Mouse (Mus musculus): ENCODE measurements at regions not wholly inside any gene's neighbourhood (a gene's known extent, or its start where the extent isn't known, plus 50 kb on each side); places are given as distances from the start of the nearest gene placed in this dataset.
A peak's percentile ranks its signal among the peaks of the same experiment; 100 is the strongest.

DNA sequence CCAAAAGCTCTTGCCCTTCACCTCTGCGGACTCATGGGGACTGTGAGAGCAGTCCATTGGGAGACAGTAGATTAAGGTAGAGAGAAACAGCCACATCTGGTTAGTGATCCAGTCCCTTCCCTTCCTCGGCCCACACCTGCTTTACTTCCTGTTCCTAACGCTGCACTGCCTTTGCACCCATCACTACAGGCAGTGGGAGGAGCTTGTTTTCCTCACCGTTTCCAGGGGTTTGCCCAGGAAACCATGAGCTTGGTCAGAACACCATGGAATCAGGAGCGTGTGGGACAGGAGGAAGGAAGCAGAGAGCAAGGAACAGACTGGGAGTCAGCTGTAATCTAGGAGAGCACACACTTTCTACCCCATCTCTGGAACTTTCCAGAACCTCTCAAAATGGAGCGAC lies 176.2 kb upstream of the Dapk1 start:
- H3K4me2 ChIP-seq (ENCODE audit: low read depth, low read length) = no peak overlapping the region
- H3K4me1 ChIP-seq (ENCODE audit: insufficient read depth, low read length) = 0 out of 2 replicates have a peak, but pooled peaks cover 2% of the 10 kb centered on the region
- no peak overlapping the region for H3K27ac ChIP-seq
- ATAC-seq = no peak
- H3K27me3 ChIP-seq (ENCODE audit: insufficient read depth, low read length) = no peaks in the 10 kb centered on the region
- DNase-seq (ENCODE audit: low spot score) = no peak
- WGBS = 87% methylated on average over 6 of the region's 6 CpGs
- H3K9ac ChIP-seq (replicated peaks; ENCODE audit: low read length) = no peak overlapping the region
- no peak overlapping the region for H3K4me3 ChIP-seq (ENCODE audit: low read length)
- TF ChIP-seq CTCF (IDR thresholded peaks at IDR 0.05; ENCODE audit: low read depth) = no peak
- no peaks in the 10 kb centered on the region for H3K9me3 ChIP-seq (ENCODE audit: low read length)
- H3K36me3 ChIP-seq (ENCODE audit: insufficient read depth, low read length) = no peaks in the 10 kb centered on the region

DNA sequence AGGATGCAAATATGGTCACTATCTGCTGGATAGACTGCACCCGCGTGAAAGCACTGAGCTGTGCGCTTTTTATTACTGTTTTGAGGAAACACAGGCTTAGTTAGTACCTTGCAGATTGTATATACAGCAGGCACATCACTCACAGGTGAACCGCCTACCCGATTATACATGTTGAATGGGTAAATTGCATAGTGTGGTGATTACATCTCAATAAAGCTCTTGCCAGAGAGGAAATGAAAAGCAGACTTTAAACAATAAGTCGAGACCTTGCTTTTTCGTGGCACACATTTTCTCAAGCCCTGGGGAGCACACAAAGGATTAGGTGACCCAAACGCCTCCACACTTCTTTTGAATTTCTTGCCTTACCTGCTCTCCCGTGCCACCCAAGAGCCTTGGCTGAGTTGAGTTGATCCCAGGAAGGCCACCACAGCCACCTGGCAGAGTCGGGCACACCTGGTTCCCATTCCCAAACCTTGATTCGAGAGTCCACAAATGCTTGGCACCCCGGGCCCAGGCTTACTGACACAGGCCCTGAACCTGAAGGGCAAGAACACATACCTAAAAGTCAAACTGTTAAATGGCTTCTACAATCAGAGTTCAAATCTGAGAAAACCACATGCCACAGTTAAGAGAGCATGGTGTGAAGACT lies 175.4 kb upstream of the Dapk1 start:
- WGBS = 92% methylated on average over 12 of the region's 12 CpGs

DNA sequence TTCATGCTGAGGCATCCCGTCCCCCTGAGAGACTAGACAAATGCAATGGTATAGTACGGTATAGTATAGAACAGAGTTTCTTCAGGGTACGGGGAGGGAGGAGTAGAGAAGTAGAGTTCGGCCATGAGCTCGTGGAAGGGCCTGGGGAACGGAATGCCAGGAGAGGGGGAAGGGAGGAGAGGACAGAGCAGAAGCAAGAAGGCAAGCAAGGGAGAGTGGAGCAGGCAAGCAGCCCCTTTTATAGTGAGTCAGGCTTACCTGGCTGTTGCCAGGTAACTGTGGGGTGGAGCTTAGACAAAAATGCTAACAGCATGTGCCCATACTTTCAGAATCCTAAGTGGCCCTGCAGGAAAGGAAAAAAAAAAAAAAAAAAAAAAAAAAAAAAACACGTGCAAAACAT lies 174.7 kb upstream of the Dapk1 start:
- Histone ChIP-seq H3K36me3 (ENCODE audit: insufficient read depth, low read length) (no peaks in the 10 kb centered on the region), H3K27ac (no peak overlapping the region), H3K4me2 (ENCODE audit: low read depth, low read length) (no peak overlapping the region), H3K27me3 (ENCODE audit: insufficient read depth, low read length) (no peaks in the 10 kb centered on the region), H3K4me3 (ENCODE audit: low read length) (no peak overlapping the region), H3K4me1 (ENCODE audit: insufficient read depth, low read length) (no peaks in the 10 kb centered on the region), H3K9ac (replicated peaks; ENCODE audit: low read length) (no peak overlapping the region), H3K9me3 (ENCODE audit: low read length) (no peaks in the 10 kb centered on the region)
- peak; percentile 49; the same call in 1 of the 2 replicates for ATAC-seq
- 45% methylated on average over 7 of the region's 7 CpGs for WGBS
- DNase-seq (ENCODE audit: low spot score) = no peak
- no peak for TF ChIP-seq CTCF (IDR thresholded peaks at IDR 0.05; ENCODE audit: low read depth)

More for the DNA sequence above, 175.4 kb upstream of the Dapk1 start:
- H3K4me2 ChIP-seq (ENCODE audit: low read depth, low read length) = no peak overlapping the region
- TF ChIP-seq CTCF (IDR thresholded peaks at IDR 0.05; ENCODE audit: low read depth) = no peak
- H3K4me1 ChIP-seq (ENCODE audit: insufficient read depth, low read length) = no peaks in the 10 kb centered on the region
- no peak overlapping the region for H3K9ac ChIP-seq (replicated peaks; ENCODE audit: low read length)
- H3K27me3 ChIP-seq (ENCODE audit: insufficient read depth, low read length) = no peaks in the 10 kb centered on the region
- H3K27ac ChIP-seq = no peak overlapping the region
- H3K9me3 ChIP-seq (ENCODE audit: low read length) = no peaks in the 10 kb centered on the region
- no peak overlapping the region for H3K4me3 ChIP-seq (ENCODE audit: low read length)
- no peaks in the 10 kb centered on the region for H3K36me3 ChIP-seq (ENCODE audit: insufficient read depth, low read length)
- DNase-seq (ENCODE audit: low spot score) = no peak
- no peak for ATAC-seq

DNA sequence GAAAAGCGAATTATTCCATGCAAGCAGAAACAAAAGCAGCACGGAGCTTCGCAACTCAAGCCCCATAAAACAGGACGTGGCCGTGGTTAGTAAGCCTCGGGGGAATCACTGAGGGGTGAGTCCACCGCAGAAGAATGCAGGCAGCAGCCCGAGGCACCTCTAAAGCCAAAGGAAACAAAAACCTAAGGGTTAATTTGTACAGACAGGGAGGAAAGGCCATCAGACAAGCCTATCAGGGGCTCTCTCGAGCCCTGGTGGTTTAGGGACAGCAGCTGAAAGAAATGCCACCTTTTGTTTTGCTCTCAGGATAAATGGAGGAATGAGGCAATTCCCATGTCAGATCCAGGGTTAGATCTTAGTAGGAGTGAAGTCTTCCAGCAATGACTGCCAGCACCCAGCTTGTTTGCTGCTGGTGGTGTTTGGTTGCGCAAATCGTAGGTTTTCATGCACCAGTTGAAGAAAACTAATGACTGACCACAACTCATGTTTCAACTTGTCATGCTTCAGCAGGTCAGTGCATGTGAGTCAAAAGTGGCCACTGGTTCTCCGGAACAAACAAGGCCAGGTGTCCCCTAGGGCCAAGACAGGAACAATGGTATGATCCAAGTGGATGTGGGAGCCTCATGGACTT lies 173.9 kb upstream of the Dapk1 start:
- WGBS = 26% methylated on average over 12 of the region's 12 CpGs

DNA sequence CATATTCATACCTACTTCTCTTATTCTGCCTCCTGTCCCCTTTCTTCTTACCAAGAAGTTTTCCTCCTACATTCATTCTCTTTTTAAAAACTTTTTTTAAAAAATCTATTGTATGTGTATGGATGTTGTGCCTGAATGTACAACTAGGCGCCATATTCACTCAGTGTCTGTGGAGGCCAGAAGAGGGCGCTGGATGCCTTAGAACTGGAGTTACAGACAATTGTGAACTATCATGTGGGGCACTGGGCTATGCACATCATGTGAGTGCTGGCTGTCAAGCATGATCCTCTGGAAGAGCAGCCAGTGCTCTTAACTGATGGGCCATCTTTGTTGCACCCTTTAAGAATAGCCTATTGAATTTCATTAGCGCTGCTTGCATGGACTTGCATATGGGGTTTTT lies 172.6 kb upstream of the Dapk1 start:
- no peaks in the 10 kb centered on the region for H3K27me3 ChIP-seq (ENCODE audit: insufficient read depth, low read length)
- DNase-seq (ENCODE audit: low spot score) (no peak), ATAC-seq (no peak)
- H3K27ac ChIP-seq = no peak overlapping the region
- TF ChIP-seq CTCF (IDR thresholded peaks at IDR 0.05; ENCODE audit: low read depth) = no peak; the same call in 1 of the 2 replicates
- no peak overlapping the region for H3K9ac ChIP-seq (replicated peaks; ENCODE audit: low read length)
- no peak overlapping the region for H3K4me2 ChIP-seq (ENCODE audit: low read depth, low read length)
- H3K4me1 ChIP-seq (ENCODE audit: insufficient read depth, low read length) = no peaks in the 10 kb centered on the region
- H3K9me3 ChIP-seq (ENCODE audit: low read length) = no peaks in the 10 kb centered on the region
- 73% methylated on average over 3 of the region's 3 CpGs for WGBS
- no peak overlapping the region for H3K4me3 ChIP-seq (ENCODE audit: low read length)
- H3K36me3 ChIP-seq (ENCODE audit: insufficient read depth, low read length) = no peaks in the 10 kb centered on the region

More for the DNA sequence above, 173.9 kb upstream of the Dapk1 start:
- Histone ChIP-seq H3K27me3 (ENCODE audit: insufficient read depth, low read length) (no peaks in the 10 kb centered on the region), H3K9ac (replicated peaks; ENCODE audit: low read length) (no peak overlapping the region), H3K4me2 (ENCODE audit: low read depth, low read length) (peak overlapping the region; percentile 18; the same call in 1 of the 2 replicates), H3K4me3 (ENCODE audit: low read length) (no peak overlapping the region), H3K27ac (no peak overlapping the region), H3K9me3 (ENCODE audit: low read length) (no peaks in the 10 kb centered on the region), H3K4me1 (ENCODE audit: insufficient read depth, low read length) (no peaks in the 10 kb centered on the region), H3K36me3 (ENCODE audit: insufficient read depth, low read length) (no peaks in the 10 kb centered on the region)
- DNase-seq (ENCODE audit: low spot score) (no peak), ATAC-seq (no peak)
- TF ChIP-seq CTCF (IDR thresholded peaks at IDR 0.05; ENCODE audit: low read depth) = no peak

DNA sequence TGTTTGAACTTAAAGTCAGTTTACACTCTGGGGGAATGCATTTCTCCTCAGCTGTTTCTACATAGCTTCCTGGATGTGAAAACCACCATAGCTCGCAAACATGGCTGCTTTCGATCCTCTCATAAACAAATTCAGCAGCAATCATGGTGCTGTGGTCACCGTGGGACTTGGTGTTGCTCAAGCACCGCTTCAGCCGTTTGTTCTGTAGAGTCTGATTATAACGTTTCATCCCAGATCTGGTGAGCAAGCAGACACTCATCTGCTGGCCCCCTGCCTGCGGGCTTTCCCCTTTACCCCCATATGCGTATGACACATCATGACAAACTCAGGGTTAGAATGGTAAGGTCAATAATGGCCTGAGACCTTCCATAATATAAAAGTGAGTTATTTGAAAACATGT lies 170.3 kb upstream of the Dapk1 start:
- Histone ChIP-seq H3K4me2 (ENCODE audit: low read depth, low read length) (no peak overlapping the region), H3K27ac (no peak overlapping the region), H3K4me3 (ENCODE audit: low read length) (no peak overlapping the region), H3K9ac (replicated peaks; ENCODE audit: low read length) (no peak overlapping the region), H3K4me1 (ENCODE audit: insufficient read depth, low read length) (no peaks in the 10 kb centered on the region), H3K27me3 (ENCODE audit: insufficient read depth, low read length) (no peaks in the 10 kb centered on the region), H3K36me3 (ENCODE audit: insufficient read depth, low read length) (no peaks in the 10 kb centered on the region), H3K9me3 (ENCODE audit: low read length) (no peaks in the 10 kb centered on the region)
- no peak for TF ChIP-seq CTCF (IDR thresholded peaks at IDR 0.05; ENCODE audit: low read depth)
- 89% methylated on average over 8 of the region's 8 CpGs for WGBS
- ATAC-seq (no peak), DNase-seq (ENCODE audit: low spot score) (no peak)

Data from hindbrain, postnatal 0 days (tissue).